Mouse (Mus musculus) adrenal gland, adult 2 months (tissue): ENCODE measurements at regions not wholly inside any gene's neighbourhood (a gene's known extent, or its start where the extent isn't known, plus 50 kb on each side); places are given as distances from the start of the nearest gene placed in this dataset.

ENCODE experiments used
- DNase-seq: peaks from one replicate; pipeline ENCODE4 v3.0.0; 2021

DNA sequence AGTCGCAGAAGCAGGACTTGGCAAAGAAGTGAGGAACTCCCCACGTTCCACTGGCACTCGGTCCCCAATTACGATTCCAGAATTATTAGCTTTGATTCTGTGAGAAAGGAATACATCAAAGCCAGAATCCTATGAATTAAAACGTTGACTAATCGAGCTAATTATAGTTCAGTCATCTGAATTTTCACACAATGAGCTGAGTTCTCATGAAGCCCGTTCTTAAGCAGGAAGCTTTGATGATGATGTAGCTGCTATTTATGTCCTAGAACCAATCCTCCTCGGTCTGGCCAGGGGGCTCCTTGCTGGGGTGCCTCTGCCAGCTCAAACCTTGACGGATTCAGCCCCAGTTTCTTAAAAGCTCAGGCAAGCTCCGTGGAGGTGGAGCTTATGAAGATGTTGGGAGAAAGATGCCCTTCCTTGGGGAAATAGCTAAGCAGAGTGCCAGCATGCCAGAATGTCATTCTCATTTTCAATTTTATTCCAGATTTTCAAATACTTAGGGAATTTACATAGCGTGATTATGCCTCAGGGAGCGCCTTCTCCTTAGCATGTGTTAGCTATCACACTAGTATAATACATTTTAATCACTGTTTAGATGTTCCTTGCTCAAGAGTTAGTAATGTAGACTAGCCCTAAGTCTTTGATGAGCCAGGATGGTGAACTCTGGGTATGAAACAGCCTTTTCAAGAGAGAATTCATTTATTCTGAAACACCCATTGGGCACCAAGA is 65.5 kb upstream of the Ppm1b start:
- DNase-seq: no peak

DNA sequence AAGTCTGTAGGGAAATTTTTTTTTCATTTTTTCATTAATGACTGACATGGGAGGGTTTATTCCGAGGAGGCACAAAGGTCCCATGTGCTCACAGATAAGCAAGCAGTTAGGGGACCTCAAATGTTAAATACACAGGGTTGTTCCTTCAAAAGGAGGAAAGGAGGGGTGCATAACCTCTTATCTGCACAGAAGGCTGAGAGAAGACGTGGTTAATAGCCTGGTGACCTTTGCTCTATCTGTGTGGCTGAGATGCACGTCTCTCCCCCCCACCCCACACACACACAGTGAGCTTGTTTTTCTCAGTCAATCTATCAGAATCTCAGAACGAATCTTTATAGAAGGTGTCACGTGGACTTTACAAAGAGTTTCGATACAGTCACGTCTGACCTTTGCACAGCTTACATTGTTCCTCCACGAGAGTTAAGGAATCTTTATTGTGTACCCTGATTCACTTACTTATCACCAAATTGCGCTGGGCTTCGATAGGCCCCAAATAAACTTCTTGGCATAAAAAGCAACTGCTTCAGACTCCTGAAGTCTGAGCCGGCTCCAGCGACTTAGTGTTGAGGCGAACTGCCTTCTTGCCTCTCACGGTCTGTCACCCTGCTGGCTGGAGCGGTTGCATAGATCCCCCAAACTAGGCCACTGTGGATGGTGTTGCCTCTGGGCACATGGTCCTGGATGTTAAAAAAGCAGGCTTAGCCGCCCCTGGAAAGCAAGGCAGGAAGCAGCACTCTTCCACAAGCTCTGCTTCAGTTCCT is 63.1 kb upstream of the Ppm1b start:
- DNase-seq: no peak

DNA sequence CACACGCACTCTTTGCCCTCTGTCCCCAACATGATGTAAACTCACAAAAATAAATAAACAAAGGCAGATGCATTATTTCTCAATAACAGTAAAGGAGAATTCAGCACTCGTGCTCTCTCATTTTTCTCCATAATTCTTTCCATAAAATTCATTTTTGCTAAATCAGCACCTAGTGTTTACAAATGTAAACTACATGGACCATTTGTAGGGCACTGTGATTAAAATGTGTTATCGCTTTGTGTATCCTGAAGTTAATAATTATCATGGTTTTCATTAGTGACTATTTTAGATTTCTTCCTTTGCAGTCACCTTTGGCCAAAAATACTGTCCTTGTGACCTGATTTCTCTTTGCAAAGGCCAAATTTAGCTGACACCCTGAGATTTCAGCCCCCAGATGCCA is 61.0 kb upstream of the Ppm1b start:
- no peak for DNase-seq

DNA sequence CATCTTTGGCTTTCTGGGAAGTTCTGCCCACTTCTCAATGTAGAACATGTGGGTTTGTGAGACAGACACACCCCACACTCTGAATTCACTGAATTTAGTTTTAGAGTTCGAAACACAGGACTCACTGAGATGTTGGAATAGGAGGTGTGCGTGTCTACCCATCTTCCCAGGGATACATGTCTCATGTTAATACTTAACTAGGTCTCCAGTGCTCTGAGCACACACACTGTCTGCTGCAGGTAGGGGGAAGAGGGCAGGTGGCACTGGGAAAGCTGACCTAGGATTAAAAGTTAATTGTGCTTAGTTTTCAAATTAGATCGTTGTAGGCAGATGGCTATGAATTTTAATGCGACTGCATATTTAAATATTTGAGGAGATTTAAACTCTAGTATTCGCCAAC is 60.0 kb upstream of the Ppm1b start:
- DNase-seq: no peak

DNA sequence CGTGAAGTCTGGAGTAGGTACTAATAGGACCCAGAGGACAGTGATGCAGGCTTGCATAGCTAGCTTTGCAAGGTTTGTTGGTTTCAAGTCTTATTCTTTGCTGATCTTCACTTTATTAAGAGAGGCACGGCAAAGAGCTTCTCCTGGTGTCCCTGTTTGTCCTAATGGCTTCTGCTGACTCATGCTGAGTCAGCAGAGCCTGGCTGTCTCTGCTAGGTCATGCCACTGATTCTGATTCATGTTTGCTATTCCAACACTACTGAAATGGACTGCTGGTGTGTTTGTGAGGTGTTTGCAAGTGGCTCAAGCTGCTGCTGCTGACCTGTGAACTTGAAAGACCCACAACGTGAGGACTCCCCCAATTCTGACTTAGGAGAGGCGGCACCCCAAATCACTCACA is 58.1 kb upstream of the Ppm1b start:
- peak; percentile 6 for DNase-seq

DNA sequence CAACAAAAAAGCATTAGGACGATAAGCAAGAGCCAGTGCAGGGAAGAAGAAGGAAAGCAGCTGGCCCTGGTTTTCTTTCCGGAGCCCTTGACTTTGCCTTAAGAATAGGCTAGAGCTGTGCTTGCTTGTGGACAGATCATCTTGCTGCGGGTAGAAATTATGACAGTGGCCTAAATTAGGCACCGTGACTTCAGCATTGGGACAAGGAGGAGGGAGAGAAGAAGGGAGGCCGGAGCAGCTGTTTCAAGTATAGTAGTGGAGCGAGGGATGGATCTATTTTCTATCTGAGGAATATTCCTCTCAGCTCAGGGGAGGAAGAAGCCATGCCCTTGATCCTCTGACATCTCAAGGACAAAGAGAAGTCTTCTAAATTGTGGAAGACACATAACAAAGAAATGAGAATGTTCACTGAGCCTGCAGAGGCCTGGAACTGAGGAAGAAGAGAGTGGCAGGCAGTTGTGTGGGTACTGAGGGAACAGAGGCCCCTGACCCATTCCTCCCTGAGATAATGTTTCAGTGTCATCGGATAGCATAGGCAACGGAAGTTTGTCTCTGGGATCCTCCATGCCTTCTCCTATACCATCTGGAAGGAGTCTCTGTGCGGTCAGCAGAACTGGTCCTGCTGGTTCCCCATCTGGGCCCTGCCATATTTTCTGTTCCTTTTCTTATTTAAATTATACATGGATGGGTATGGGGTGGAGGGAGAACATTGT is 52.8 kb upstream of the Ppm1b start:
- peak; percentile 27 for DNase-seq
